Mouse (Mus musculus) layer of hippocampus, adult 2 months (tissue): ENCODE measurements around the gene Pakap. TPM values are rescaled to one million over a fixed set of nuclear protein-coding genes. Genes with fewer than 3 reads are reported as not detected.

Source experiments
- DNase-seq, 2 experiments: peaks; one replicate each; pipeline ENCODE4 v3.0.0; 2022; ENCODE audit warnings: low spot score in 2 of 2
- H3K27ac ChIP-seq: fragments of 200-600 bp; 2 replicates; pipeline ENCODE4 v1.8.1; 2022
- H3K4me3 ChIP-seq: fragments of 200-600 bp; 2 replicates; pipeline ENCODE4 v1.8.1; 2022; ENCODE audit warnings: mild to moderate bottlenecking
- CTCF ChIP-seq: fragments of 200-600 bp; conservative IDR thresholded peaks from 2 replicates; pipeline ENCODE4 v1.8.1; 2022; ENCODE audit warnings: antibody characterized with exemption, mild to moderate bottlenecking, moderate library complexity
- total RNA-seq, 2 experiments: library from RNA; stranded (reverse); gene quantifications; 2 replicates each; pipeline ENCODE4 v1.2.3; 2021

Pakap gene
- total RNA-seq, 2 experiments from 2014 or later: 18.6 to 25.8 TPM

DNA sequence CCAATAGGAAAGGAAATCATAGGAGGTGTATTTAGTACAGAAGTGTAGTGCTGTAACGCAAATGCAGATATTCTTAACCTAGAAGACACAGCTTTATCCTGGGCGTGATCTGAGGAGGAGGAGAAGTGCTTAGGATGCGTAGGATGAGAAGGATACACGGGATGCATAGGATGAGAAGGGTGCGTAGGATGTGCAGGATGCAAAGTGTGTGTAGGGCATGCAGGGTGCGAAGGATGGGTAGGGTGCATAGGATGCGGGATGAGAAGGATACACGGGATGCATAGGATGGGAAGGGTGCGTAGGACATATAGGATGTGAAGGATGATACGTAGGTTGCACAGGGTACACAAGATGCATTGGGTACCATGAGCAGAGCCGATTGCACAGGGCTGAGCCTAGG is 129.0 kb downstream of the Pakap start:
- TF ChIP-seq CTCF: no peak
- H3K27ac ChIP-seq: no peak overlapping the region
- no peak overlapping the region for H3K4me3 ChIP-seq
- no peak for DNase-seq

DNA sequence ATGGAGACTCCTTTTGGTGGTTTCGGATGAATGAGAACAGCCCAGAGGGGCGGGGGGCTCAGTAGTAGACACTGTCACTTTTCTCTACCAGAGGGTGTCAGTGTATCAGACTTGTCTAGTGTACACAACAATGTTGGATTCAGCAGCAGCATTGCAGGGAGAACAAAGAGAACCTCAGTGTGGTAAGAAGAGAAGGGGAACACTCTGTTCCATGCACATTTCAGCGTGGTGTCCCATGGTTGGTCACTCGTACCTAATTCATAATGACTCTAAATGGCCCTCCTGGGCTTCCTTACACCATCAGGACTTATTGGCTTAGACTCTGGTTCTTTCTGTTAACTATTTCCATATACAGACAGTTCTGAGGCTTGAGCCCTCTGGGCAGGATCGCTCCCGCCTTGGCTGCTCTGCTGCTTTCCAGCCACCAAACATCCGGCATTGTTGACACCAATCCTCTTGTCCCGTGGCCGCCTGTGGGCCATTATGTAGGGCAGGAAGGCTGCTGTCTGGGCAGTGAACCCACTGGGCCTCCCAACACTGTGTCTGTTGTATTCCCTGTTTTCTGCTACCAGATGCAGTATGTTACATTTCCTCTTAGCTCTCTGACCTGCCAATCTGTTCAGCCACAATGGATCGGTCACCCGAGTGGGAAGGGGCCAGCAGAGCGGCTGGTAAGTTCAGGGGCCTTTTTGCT is 130.1 kb downstream of the Pakap start:
- no peak for TF ChIP-seq CTCF
- H3K4me3 ChIP-seq: no peak overlapping the region
- no peak for DNase-seq
- peak overlapping the region; percentile 39; the same call in 1 of the 2 replicates for H3K27ac ChIP-seq

DNA sequence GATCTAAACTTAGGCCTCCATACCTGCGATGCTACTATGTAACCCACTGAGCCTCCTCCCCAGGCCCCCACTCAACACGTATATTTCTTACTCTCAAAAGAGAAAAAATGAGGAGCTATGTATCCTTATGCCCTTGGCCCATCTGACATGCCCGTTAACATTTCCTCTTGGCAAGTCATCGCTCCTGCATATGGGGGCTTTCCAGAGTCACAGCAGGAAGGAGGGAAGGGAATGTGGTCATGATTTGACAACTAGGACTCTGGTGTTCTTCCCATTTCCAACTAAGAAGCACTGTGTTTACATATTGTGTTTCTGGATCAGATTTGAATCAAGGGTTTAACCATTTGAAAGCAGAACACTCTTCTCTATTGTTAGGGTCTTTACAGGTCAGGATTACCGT is 133.6 kb downstream of the Pakap start:
- Histone ChIP-seq H3K4me3 (no peak overlapping the region), H3K27ac (no peak overlapping the region)
- no peak for DNase-seq
- no peak for TF ChIP-seq CTCF

DNA sequence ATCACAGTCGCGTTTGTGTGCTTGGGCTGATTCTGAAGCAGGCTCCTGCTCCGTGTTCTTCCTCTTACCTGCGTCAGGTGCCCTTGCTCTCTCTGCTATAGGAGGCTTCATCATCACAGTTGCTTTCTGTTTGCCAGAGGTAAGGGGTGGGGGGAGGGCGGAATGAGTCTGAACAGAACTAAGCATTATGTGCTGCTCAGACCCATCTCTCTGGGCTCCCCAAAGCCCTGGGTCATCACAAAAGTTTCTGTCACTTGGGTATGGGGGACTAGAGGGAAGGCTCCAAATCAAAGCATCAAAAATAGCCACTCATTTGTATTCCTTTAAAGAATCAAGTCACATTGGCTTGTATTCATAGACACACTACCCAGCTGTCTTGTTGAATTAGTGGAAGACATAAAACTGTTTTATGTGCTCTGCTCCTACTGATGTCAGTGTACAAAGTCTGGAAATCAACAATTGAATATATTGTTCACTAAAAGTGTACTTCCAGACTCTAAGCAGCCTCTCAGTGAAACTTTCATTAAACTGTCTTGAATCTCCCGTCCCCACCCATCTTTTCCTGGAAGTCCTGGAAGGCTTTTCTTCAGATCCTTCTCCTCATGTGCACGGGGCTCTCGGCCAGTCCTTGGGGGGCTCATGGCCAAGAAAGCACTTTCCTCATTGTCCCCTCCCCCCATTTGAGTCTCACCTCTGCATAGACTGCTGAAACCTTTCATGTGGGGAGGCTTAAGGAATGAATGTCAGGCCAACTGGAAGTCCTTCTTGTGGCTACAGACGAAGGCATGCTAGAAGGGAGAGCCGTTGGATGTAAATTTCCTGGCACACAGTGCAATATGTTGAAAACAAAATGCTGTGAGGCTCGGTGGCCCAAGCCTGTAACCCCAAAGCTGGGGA is 135.8 kb downstream of the Pakap start:
- no peak for TF ChIP-seq CTCF
- Histone ChIP-seq H3K27ac (no peak overlapping the region), H3K4me3 (no peak overlapping the region)
- no peak for DNase-seq

DNA sequence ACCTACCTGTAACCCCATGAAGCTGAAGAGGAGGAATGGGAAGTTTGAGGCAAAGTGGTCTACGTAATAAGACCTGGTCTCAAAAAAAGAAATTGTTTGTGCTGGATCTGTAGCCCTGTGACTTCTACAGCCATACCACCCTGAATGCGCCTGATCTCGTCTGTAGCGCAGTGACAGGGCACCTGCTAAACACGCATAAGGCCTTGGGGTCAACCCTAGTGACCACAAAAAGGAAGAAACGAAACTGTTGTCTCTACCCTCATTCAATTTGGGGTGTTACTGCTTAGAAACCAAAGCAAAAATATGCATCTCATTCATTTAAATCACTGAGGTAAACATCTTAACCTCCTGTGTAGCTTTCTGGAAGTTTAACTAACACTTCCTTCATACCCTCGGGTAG is 136.6 kb downstream of the Pakap start:
- Histone ChIP-seq H3K27ac (no peak overlapping the region), H3K4me3 (no peak overlapping the region)
- DNase-seq: no peak
- TF ChIP-seq CTCF: no peak

DNA sequence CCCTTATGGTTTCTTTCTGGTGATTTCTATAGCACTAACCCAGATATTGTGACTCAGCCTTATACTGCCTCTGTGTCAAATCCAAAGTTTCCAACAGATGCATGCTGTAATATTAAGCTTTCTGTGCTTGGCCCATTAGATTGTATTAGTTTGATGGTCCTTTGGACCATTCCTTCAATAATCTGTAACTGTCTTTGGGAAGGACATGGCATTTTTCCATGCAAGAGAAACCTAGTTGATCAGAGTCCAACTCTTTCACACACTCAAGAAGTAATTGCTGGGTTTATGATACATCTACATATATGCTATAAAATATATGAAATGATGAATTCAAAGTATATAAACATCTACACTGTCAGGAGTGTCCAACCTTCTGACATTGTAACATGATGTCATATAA is 147.9 kb downstream of the Pakap start:
- H3K4me3 ChIP-seq: no peak overlapping the region
- no peak for DNase-seq
- no peak for TF ChIP-seq CTCF
- H3K27ac ChIP-seq: no peak overlapping the region

DNA sequence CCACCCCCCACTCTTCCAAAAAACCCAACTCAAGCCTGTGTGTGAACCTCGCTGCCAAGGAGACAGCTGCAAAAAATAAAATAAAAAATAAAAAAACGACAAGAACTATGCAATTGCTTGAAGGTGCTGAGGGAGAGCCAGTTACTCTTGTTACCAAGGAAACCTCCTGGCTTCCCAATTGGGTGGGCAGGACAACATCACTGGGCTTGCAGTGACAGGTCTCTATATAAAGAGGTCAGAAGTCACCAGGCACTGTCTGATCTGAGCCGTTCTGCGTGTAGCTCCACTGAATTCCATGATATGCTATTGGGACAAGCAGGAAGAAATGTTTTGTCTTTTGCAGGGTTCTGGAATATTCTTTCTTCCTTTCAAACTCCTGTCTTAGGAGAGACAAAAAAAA is 148.8 kb downstream of the Pakap start:
- no peak for TF ChIP-seq CTCF
- Histone ChIP-seq H3K4me3 (no peak overlapping the region), H3K27ac (peak overlapping the region; percentile 60)
- DNase-seq: no peak

DNA sequence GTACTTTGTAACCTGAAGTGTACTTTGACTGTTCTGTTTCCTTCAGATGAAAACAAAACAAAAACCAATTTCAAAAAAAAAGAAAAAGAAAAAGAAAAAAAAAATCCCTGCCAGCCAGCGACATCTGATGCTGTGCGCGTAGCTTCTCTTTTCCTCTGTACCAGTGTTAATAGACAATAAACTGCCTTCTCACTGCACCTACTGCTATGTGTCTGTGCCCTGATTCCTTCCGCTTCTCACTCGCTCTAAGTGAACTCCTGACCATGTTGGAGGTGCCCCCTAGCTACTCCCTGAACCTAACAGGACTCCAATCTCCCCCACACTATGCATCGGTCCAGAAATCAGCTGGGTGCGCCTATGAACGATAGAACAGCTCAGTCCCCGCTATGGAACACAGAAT is 149.4 kb downstream of the Pakap start, which contains the start of gene Akap2:
Gene Akap2, plus strand, starts transcription at position 304 of the 400 bp plus-strand sequence.
- H3K27ac ChIP-seq: peak within 1 kb of the TSS; percentile 60
- no peak for TF ChIP-seq CTCF
- DNase-seq: no peak
- H3K4me3 ChIP-seq: no peak within 1 kb of the TSS

DNA sequence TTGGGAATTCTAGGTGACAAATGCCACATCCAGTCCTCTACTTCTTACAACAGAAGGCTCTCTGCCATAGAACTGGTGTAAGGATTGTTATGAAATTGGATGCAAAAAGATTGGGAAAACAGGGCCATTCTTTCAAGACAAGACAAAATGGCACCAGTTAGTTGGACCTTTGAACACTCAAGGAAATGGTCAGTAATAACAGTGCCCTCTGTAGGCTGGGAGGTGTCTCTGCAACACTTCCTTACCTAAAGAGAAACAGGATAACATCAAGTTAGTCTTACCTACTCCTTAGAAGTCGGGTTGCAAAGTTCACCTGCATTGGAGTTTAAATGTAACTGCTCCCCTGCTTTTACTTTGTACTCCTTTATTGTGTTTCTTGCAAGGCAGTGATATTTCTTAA is 151.4 kb downstream of the Pakap start:
- TF ChIP-seq CTCF: peak; percentile 56
- no peak overlapping the region for H3K27ac ChIP-seq
- no peak for DNase-seq
- no peak overlapping the region for H3K4me3 ChIP-seq

DNA sequence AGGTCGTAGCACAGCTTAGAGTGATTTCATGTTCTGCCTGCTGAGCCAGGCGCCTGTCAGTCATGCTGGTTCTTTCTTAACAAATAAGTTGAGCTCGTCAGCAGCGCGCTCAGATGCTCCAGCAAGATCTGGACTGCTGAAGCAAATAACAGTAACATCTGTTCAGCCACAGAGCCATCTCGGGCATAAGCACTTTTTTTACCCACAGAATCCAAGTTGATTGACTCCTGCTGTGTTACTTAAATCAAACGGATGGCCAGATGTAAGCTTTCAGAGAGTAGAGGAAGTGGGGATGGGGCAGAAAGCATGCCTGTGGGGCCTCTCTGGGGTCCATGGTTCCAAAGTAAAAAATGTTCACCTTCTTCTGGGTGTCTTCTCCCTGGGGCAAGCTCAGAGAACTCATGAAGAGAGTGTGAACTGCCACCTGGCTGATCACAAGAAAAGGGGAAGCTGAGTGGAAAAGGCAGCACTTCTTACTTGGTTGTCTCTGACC is 152.9 kb downstream of the Pakap start:
- Histone ChIP-seq H3K4me3 (no peak overlapping the region), H3K27ac (peak overlapping the region; percentile 43; the same call in 1 of the 2 replicates)
- peak in 1 of 2 experiments; percentile 58 for DNase-seq
- no peak for TF ChIP-seq CTCF

DNA sequence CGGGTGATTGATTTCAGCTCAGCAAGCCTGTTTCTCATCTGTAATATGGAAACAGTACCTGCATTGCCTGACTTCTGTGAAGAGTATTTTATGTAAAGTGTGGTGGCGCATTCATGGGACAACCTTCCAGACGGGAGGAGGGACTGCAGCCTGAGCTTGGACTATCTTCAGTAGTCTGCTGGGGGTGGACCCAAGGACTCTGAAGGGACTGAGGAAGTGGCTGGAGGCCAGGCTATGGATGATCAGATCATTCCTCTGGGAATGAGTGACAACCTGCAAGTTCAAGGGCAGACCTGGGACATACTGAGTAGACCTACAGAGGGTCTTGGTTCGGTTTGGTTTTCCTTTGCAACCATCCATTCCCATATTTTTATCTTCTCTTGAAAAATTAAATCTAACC is 154.3 kb downstream of the Pakap start:
- DNase-seq: no peak
- no peak for TF ChIP-seq CTCF
- no peak overlapping the region for H3K4me3 ChIP-seq
- peak overlapping the region; percentile 84; the same call in 1 of the 2 replicates for H3K27ac ChIP-seq

DNA sequence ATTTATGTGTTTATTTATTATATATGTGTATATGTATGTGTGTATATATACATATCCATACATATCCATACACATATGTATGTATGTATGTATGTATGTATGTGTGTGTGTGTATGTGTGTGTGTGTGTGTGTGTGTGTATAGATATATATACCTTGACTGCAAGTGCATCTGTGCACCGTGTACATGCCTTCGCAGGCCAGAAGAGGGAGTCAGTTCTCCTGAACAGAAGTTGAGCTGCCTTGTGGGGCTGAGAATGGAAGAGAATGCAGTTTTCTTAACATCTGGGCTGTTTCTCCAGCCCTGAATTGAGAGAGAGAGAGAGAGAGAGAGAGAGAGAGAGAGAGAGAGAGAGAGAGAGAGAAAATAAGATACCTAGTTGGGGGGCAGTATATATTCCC is 155.7 kb downstream of the Pakap start:
- Histone ChIP-seq H3K27ac (peak overlapping the region; percentile 84), H3K4me3 (no peak overlapping the region)
- DNase-seq: no peak
- TF ChIP-seq CTCF: peak; percentile 51

DNA sequence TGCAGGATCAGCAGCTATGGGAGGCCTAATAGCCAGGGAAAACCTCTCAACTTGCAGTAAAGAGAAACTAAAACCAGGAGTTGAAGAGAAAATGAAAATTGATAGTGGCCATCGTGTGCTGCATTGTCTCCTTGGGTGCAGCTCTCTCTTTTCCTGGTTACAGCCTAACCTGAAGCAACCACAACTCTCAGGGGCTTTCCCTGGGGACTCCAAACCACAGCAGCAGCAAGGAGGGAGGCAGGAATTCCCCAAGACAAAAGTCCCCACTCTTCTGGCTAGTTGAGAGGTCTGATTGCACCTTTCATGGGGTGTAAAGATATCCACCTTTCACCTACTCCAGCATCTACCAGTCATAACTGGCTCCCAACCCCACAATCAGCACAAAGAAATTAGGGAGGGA is 157.6 kb downstream of the Pakap start:
- TF ChIP-seq CTCF: no peak
- H3K27ac ChIP-seq: no peak overlapping the region
- no peak for DNase-seq

More for the DNA sequence above, 157.6 kb downstream of the Pakap start:
- no peak overlapping the region for H3K4me3 ChIP-seq
